Mouse (Mus musculus): ENCODE data around the gene Cldn5. TPM values are rescaled to one million over a fixed set of nuclear protein-coding genes. Genes with fewer than 3 reads are reported as not detected.

The Cldn5 gene
- 0.42 and 0.94 TPM in 2 replicates for polyA plus RNA-seq (2011; ENCODE audit: insufficient read depth, insufficient read length, low read depth, missing spikeins)

- Histone ChIP-seq H3K27me3 (ENCODE audit: control insufficient read depth, insufficient read depth, low read length, poor library complexity, severe bottlenecking) (no peaks in the 10 kb centered on the region), H3K9me3 (replicated peaks; ENCODE audit: control insufficient read depth, insufficient read depth, low read length, poor library complexity, severe bottlenecking) (no peaks in the 10 kb centered on the region), H3K36me3 (ENCODE audit: control insufficient read depth, insufficient read depth, low read length, poor library complexity, severe bottlenecking) (no peaks in the 10 kb centered on the region), H3K27ac (ENCODE audit: insufficient read depth, low read length) (no peak within 1 kb of the TSS), H3K4me1 (ENCODE audit: control insufficient read depth, insufficient read depth, low read length) (no peaks in the 10 kb centered on the region), H3K4me3 (ENCODE audit: low read depth, low read length) (peak within 1 kb of the TSS; percentile 79), H3K9ac (ENCODE audit: low read depth, poor library complexity, severe bottlenecking) (peak within 1 kb of the TSS; percentile 47)
- no peak for TF ChIP-seq CTCF (IDR thresholded peaks at IDR 0.05; ENCODE audit: low read depth, low read length)
- no peak for TF ChIP-seq EP300 (IDR thresholded peaks at IDR 0.05; ENCODE audit: insufficient read depth, low read depth, low read length)
- TF ChIP-seq POLR2A (IDR thresholded peaks at IDR 0.05; ENCODE audit: insufficient read depth, low read length): peak; percentile 5
Observed at GRCm38 (mm10) chr16:18776556-18777100, at the start of gene Cldn5. Gene Cldn5 (plus strand): TSS chr16:18776847.

GRCm38 (mm10) chr16:18727536-18728499 lies 48.8 kb upstream of the Cldn5 start:
- H3K4me1 ChIP-seq (ENCODE audit: control insufficient read depth, insufficient read depth, low read length): peaks cover 11% of the 10 kb centered on the region
- no peak overlapping the region for H3K9ac ChIP-seq (ENCODE audit: low read depth, poor library complexity, severe bottlenecking)
- TF ChIP-seq EP300 (IDR thresholded peaks at IDR 0.05; ENCODE audit: insufficient read depth, low read depth, low read length): 0 out of 2 replicates have a peak, but pooled peaks have one; percentile 6
- TF ChIP-seq CTCF (IDR thresholded peaks at IDR 0.05; ENCODE audit: low read depth, low read length): no peak
- no peak overlapping the region for H3K27ac ChIP-seq (ENCODE audit: insufficient read depth, low read length)
- no peaks in the 10 kb centered on the region for H3K9me3 ChIP-seq (replicated peaks; ENCODE audit: control insufficient read depth, insufficient read depth, low read length, poor library complexity, severe bottlenecking)
- H3K36me3 ChIP-seq (ENCODE audit: control insufficient read depth, insufficient read depth, low read length, poor library complexity, severe bottlenecking): no peaks in the 10 kb centered on the region
- no peak overlapping the region for H3K4me3 ChIP-seq (ENCODE audit: low read depth, low read length)
- no peaks in the 10 kb centered on the region for H3K27me3 ChIP-seq (ENCODE audit: control insufficient read depth, insufficient read depth, low read length, poor library complexity, severe bottlenecking)

GRCm38 (mm10) chr16:18729185-18729584 lies 47.5 kb upstream of the Cldn5 start:
- no peaks in the 10 kb centered on the region for H3K9me3 ChIP-seq (replicated peaks; ENCODE audit: control insufficient read depth, insufficient read depth, low read length, poor library complexity, severe bottlenecking)
- no peak overlapping the region for H3K27ac ChIP-seq (ENCODE audit: insufficient read depth, low read length)
- TF ChIP-seq CTCF (IDR thresholded peaks at IDR 0.05; ENCODE audit: low read depth, low read length) (no peak), EP300 (IDR thresholded peaks at IDR 0.05; ENCODE audit: insufficient read depth, low read depth, low read length) (no peak), POLR2A (IDR thresholded peaks at IDR 0.05; ENCODE audit: insufficient read depth, low read length) (no peak)
- H3K36me3 ChIP-seq (ENCODE audit: control insufficient read depth, insufficient read depth, low read length, poor library complexity, severe bottlenecking): no peaks in the 10 kb centered on the region
- H3K4me1 ChIP-seq (ENCODE audit: control insufficient read depth, insufficient read depth, low read length): peaks cover 10% of the 10 kb centered on the region
- no peak overlapping the region for H3K9ac ChIP-seq (ENCODE audit: low read depth, poor library complexity, severe bottlenecking)
- H3K4me3 ChIP-seq (ENCODE audit: low read depth, low read length): no peak overlapping the region
- H3K27me3 ChIP-seq (ENCODE audit: control insufficient read depth, insufficient read depth, low read length, poor library complexity, severe bottlenecking): no peaks in the 10 kb centered on the region

- Histone ChIP-seq H3K36me3 (ENCODE audit: control insufficient read depth, insufficient read depth, low read length, poor library complexity, severe bottlenecking) (no peaks in the 10 kb centered on the region), H3K27me3 (ENCODE audit: control insufficient read depth, insufficient read depth, low read length, poor library complexity, severe bottlenecking) (no peaks in the 10 kb centered on the region), H3K4me1 (ENCODE audit: control insufficient read depth, insufficient read depth, low read length) (peaks cover 8% of the 10 kb centered on the region), H3K27ac (ENCODE audit: insufficient read depth, low read length) (no peak overlapping the region), H3K4me3 (ENCODE audit: low read depth, low read length) (no peak overlapping the region), H3K9ac (ENCODE audit: low read depth, poor library complexity, severe bottlenecking) (no peak overlapping the region), H3K9me3 (replicated peaks; ENCODE audit: control insufficient read depth, insufficient read depth, low read length, poor library complexity, severe bottlenecking) (no peaks in the 10 kb centered on the region)
- TF ChIP-seq CTCF (IDR thresholded peaks at IDR 0.05; ENCODE audit: low read depth, low read length): no peak
- no peak for TF ChIP-seq EP300 (IDR thresholded peaks at IDR 0.05; ENCODE audit: insufficient read depth, low read depth, low read length)
- no peak for TF ChIP-seq POLR2A (IDR thresholded peaks at IDR 0.05; ENCODE audit: insufficient read depth, low read length)
Observed at GRCm38 (mm10) chr16:18730640-18731039, 46.0 kb upstream of the Cldn5 start.

- Histone ChIP-seq H3K27me3 (ENCODE audit: control insufficient read depth, insufficient read depth, low read length, poor library complexity, severe bottlenecking) (no peaks in the 10 kb centered on the region), H3K27ac (ENCODE audit: insufficient read depth, low read length) (no peak overlapping the region), H3K4me3 (ENCODE audit: low read depth, low read length) (no peak overlapping the region), H3K9ac (ENCODE audit: low read depth, poor library complexity, severe bottlenecking) (no peak overlapping the region), H3K4me1 (ENCODE audit: control insufficient read depth, insufficient read depth, low read length) (peaks cover 4% of the 10 kb centered on the region), H3K9me3 (replicated peaks; ENCODE audit: control insufficient read depth, insufficient read depth, low read length, poor library complexity, severe bottlenecking) (no peaks in the 10 kb centered on the region), H3K36me3 (ENCODE audit: control insufficient read depth, insufficient read depth, low read length, poor library complexity, severe bottlenecking) (no peaks in the 10 kb centered on the region)
- no peak for TF ChIP-seq POLR2A (IDR thresholded peaks at IDR 0.05; ENCODE audit: insufficient read depth, low read length)
Observed at GRCm38 (mm10) chr16:18733100-18733956, 43.3 kb upstream of the Cldn5 start.
